ENCODE assay signal across 24 mouse cellular contexts in genomic region chr12:81168031-81168430, GRCm38 (mm10).
"Had no signal": no experiment of that assay in that cellular context is flagged by ENCODE, and none has a peak within 500 bp of the region (broad histone marks: within the 10 kb centered on the region; RNA-seq: fewer than 3 reads in every experiment).

No protein-coding gene starts in this region.

- DNase-seq: gastrocnemius, adult 2 months; gastrocnemius, postnatal 10 days; gastrocnemius, postnatal 25 days; heart, adult 18-20 months; heart, postnatal 10 days; heart, postnatal 4 days; kidney, adult 18-20 months; kidney, adult 8-10 months; kidney, postnatal 10 days; kidney, postnatal 25 days; kidney, postnatal 4 days; liver, embryonic 13.5 days had no signal

- H3K36me3 ChIP-seq: heart, embryonic 10.5 days; heart, embryonic 12.5 days; intestine, embryonic 15.5 days; limb, embryonic 13.5 days; limb, embryonic 15.5 days; liver, embryonic 13.5 days had no signal

- H3K4me2 ChIP-seq: heart, embryonic 12.5 days; hindbrain, embryonic 14.5 days; intestine, embryonic 15.5 days; limb, embryonic 13.5 days; limb, embryonic 15.5 days; liver, embryonic 11.5 days; liver, embryonic 13.5 days had no signal

- H3K9ac ChIP-seq: heart, embryonic 12.5 days; hindbrain, embryonic 14.5 days; intestine, embryonic 15.5 days; limb, embryonic 13.5 days; limb, embryonic 15.5 days; liver, embryonic 13.5 days had no signal

- H3K4me3 ChIP-seq: gastrocnemius, adult 2 months; heart, embryonic 10.5 days; heart, embryonic 12.5 days; intestine, embryonic 15.5 days; layer of hippocampus, adult 2 months; left cerebral cortex, adult 2 months; limb, embryonic 13.5 days; limb, embryonic 15.5 days; liver, embryonic 13.5 days had no signal

- H3K4me1 ChIP-seq: heart, embryonic 10.5 days; heart, embryonic 12.5 days; intestine, embryonic 15.5 days; limb, embryonic 15.5 days; liver, embryonic 13.5 days had no signal

- H3K9me3 ChIP-seq: heart, embryonic 10.5 days; heart, embryonic 12.5 days; intestine, embryonic 15.5 days; limb, embryonic 13.5 days; limb, embryonic 15.5 days; liver, embryonic 13.5 days had no signal

- H3K27me3 ChIP-seq: heart, embryonic 12.5 days; intestine, embryonic 15.5 days; liver, embryonic 13.5 days had no signal

- H3K27ac ChIP-seq: gastrocnemius, adult 2 months; heart, embryonic 10.5 days; hindbrain, embryonic 14.5 days; intestine, embryonic 15.5 days; layer of hippocampus, adult 2 months; left cerebral cortex, adult 2 months; limb, embryonic 13.5 days; limb, embryonic 15.5 days; liver, embryonic 13.5 days had no signal

- ATAC-seq: hindbrain, embryonic 16.5 days; inflammation-experienced regulatory T-cells, adult 6 months; intestine, embryonic 15.5 days; intestine, postnatal 0 days had no signal
